Mouse (Mus musculus): ENCODE measurements around the gene Ifitm2.

GRCm38 (mm10) chr7:141000881-141001708 lies 45.3 kb upstream of the Ifitm2 start:
- TF ChIP-seq CTCF (IDR thresholded peaks at IDR 0.05; ENCODE audit: control insufficient read depth, insufficient read depth, insufficient read length) (no peak), MYOG (IDR thresholded peaks at IDR 0.05; ENCODE audit: control insufficient read depth, extremely low read depth, insufficient read length) (no peak), USF1 (IDR thresholded peaks at IDR 0.05; ENCODE audit: low read depth) (no peak), CEBPB (IDR thresholded peaks at IDR 0.05; ENCODE audit: low read depth) (no peak), FOSL1 (IDR thresholded peaks at IDR 0.05; ENCODE audit: insufficient read depth, low read length, poor library complexity, severe bottlenecking) (no peak), MYOD1 (IDR thresholded peaks at IDR 0.05; ENCODE audit: control insufficient read depth, insufficient read length, low read depth) (no peak), MAX (IDR thresholded peaks at IDR 0.05) (no peak)
